Mouse (Mus musculus) CH12.LX (cell line): ENCODE measurements around the gene Sox2. TPM values are rescaled to one million over a fixed set of nuclear protein-coding genes. Genes with fewer than 3 reads are reported as not detected.

Experiments used
- DNase-seq: peaks from one replicate; pipeline ENCODE4 v3.0.0-alpha.2; 2013; ENCODE audit errors: extremely low read depth
- H3K27ac ChIP-seq: 2 replicates; pipeline ENCODE4 v1.5.1; 2012; ENCODE audit warnings: low read depth, mild to moderate bottlenecking, control low read depth, moderate library complexity; ENCODE audit not compliant: insufficient read depth
- H3K27me3 ChIP-seq: replicated peaks from 2 replicates; pipeline ENCODE3; 2012; ENCODE audit warnings: inconsistent platforms
- H3K36me3 ChIP-seq, 2 experiments: replicated peaks in 1 of 2; 2 replicates each; pipeline versions ENCODE3 to v1.6.1; 2012; ENCODE audit warnings: inconsistent platforms in 1 of 2, low read length in 1 of 2, mild to moderate bottlenecking in 1 of 2, mixed read lengths in 1 of 2, moderate library complexity in 1 of 2; ENCODE audit not compliant: control insufficient read depth in 1 of 2, insufficient read depth in 1 of 2
- H3K4me1 ChIP-seq, 2 experiments: 2 replicates each; pipeline ENCODE4 v1.6.1; 2012; ENCODE audit warnings: inconsistent platforms in 1 of 2, moderate library complexity in 1 of 2; ENCODE audit not compliant: insufficient read depth in 2 of 2, control insufficient read depth in 1 of 2
- H3K4me2 ChIP-seq: 2 replicates; pipeline ENCODE4 v1.6.1; 2012; ENCODE audit warnings: low read depth, mild to moderate bottlenecking, control low read depth; ENCODE audit not compliant: poor library complexity, insufficient read depth, severe bottlenecking
- H3K4me3 ChIP-seq, 3 experiments: fragments of 150-350 bp in 1 of 3; sonication (generic) in 1 of 3; replicated peaks in 1 of 3; 2 replicates each; pipeline versions ENCODE3 to v1.5.1; 2011 to 2012; ENCODE audit warnings: low read depth in 2 of 3, low read length in 2 of 3, mild to moderate bottlenecking in 2 of 3, moderate library complexity in 2 of 3, control low read depth in 1 of 3, improper control_type of control experiment in 1 of 3, inconsistent platforms in 1 of 3, mixed read lengths in 1 of 3; ENCODE audit not compliant: poor library complexity in 1 of 3
- H3K79me2 ChIP-seq: replicated peaks from 2 replicates; pipeline ENCODE4 v1.6.1; 2012; ENCODE audit warnings: mild to moderate bottlenecking, moderate library complexity; ENCODE audit not compliant: control insufficient read depth, poor library complexity, insufficient read depth, severe bottlenecking; ENCODE audit errors: extremely low read depth
- H3K9ac ChIP-seq: 2 replicates; pipeline ENCODE4 v1.6.1; 2012; ENCODE audit warnings: low read depth, mild to moderate bottlenecking, control low read depth, moderate library complexity; ENCODE audit not compliant: insufficient read depth
- H3K9me3 ChIP-seq: replicated peaks from 2 replicates; pipeline ENCODE3; 2012; ENCODE audit warnings: low read length, inconsistent platforms, mixed read lengths
- CHD1 ChIP-seq: IDR thresholded peaks from 2 replicates; pipeline ENCODE4 v1.6.1; 2012; ENCODE audit warnings: low read depth, low read length, improper control_type of control experiment, inconsistent platforms
- CHD2 ChIP-seq: IDR thresholded peaks from 2 replicates; pipeline ENCODE4 v1.6.1; 2011; ENCODE audit warnings: low read length, improper control_type of control experiment
- CTCF ChIP-seq, 2 experiments: IDR thresholded peaks in 1 of 2; conservative IDR thresholded peaks in 1 of 2; 2 replicates each; pipeline ENCODE4 v1.5.1; 2011 to 2012; ENCODE audit warnings: low read depth in 2 of 2, low read length in 2 of 2, improper control_type of control experiment in 1 of 2, inconsistent platforms in 1 of 2, mild to moderate bottlenecking in 1 of 2, moderate library complexity in 1 of 2
- EP300 ChIP-seq: IDR thresholded peaks from 2 replicates; pipeline ENCODE4 v1.6.1; 2011; ENCODE audit warnings: low read length, improper control_type of control experiment
- HCFC1 ChIP-seq: IDR thresholded peaks from 2 replicates; pipeline ENCODE4 v1.6.1; 2012; ENCODE audit warnings: low read depth, mild to moderate bottlenecking, inconsistent platforms, low read length, improper control_type of control experiment
- IRF4 ChIP-seq: IDR thresholded peaks from 2 replicates; pipeline ENCODE4 v1.6.1; 2014; ENCODE audit warnings: low read depth, mild to moderate bottlenecking, inconsistent platforms, low read length, improper control_type of control experiment
- JUND ChIP-seq: conservative IDR thresholded peaks from 2 replicates; pipeline ENCODE4 v1.6.1; 2011; ENCODE audit warnings: low read depth, low read length, improper control_type of control experiment
- KAT2A ChIP-seq: IDR thresholded peaks from 2 replicates; pipeline ENCODE4 v1.6.1; 2012; ENCODE audit warnings: low read length, improper control_type of control experiment, inconsistent platforms; ENCODE audit not compliant: insufficient replicate concordance
- MAFK ChIP-seq: IDR thresholded peaks from 2 replicates; pipeline ENCODE4 v1.6.1; 2011; ENCODE audit warnings: low read length, improper control_type of control experiment; ENCODE audit not compliant: insufficient replicate concordance
- MAX ChIP-seq: IDR thresholded peaks from 2 replicates; pipeline ENCODE4 v1.6.1; 2011; ENCODE audit warnings: low read length, improper control_type of control experiment
- MEF2A ChIP-seq: IDR thresholded peaks from 2 replicates; pipeline ENCODE4 v1.6.1; 2014; ENCODE audit warnings: low read depth, mild to moderate bottlenecking, inconsistent platforms, low read length, improper control_type of control experiment, borderline replicate concordance
- NELFE ChIP-seq: IDR thresholded peaks from 2 replicates; pipeline ENCODE4 v1.6.1; 2011; ENCODE audit warnings: low read depth, low read length, improper control_type of control experiment
- POLR2A ChIP-seq: IDR thresholded peaks from 2 replicates; pipeline ENCODE4 v1.6.1; 2011; ENCODE audit warnings: low read depth, mild to moderate bottlenecking, improper control_type of control experiment, low read length
- POLR2AphosphoS2 ChIP-seq: IDR thresholded peaks from 2 replicates; pipeline ENCODE4 v1.6.1; 2011; ENCODE audit warnings: low read depth, low read length, improper control_type of control experiment
- RAD21 ChIP-seq: IDR thresholded peaks from 2 replicates; pipeline ENCODE4 v1.6.1; 2011; ENCODE audit warnings: low read depth, mild to moderate bottlenecking, low read length, improper control_type of control experiment, moderate library complexity
- RCOR1 ChIP-seq: conservative IDR thresholded peaks from 2 replicates; pipeline ENCODE4 v1.6.1; 2012; ENCODE audit warnings: low read depth, mild to moderate bottlenecking, inconsistent platforms, low read length, improper control_type of control experiment
- SIN3A ChIP-seq: IDR thresholded peaks from 2 replicates; pipeline ENCODE4 v1.6.1; 2012; ENCODE audit warnings: low read length, improper control_type of control experiment, inconsistent platforms
- TBP ChIP-seq: conservative IDR thresholded peaks from 2 replicates; pipeline ENCODE4 v1.6.1; 2011; ENCODE audit warnings: low read depth, low read length, improper control_type of control experiment
- TCF12 ChIP-seq: IDR thresholded peaks from 2 replicates; pipeline ENCODE4 v1.6.1; 2014; ENCODE audit warnings: low read depth, mild to moderate bottlenecking, inconsistent platforms, low read length, improper control_type of control experiment
- UBTF ChIP-seq: IDR thresholded peaks from 2 replicates; pipeline ENCODE4 v1.6.1; 2012; ENCODE audit warnings: low read depth, mild to moderate bottlenecking, inconsistent platforms, low read length, improper control_type of control experiment, moderate library complexity
- ZKSCAN1 ChIP-seq: IDR thresholded peaks from 2 replicates; pipeline ENCODE4 v1.6.1; 2012; ENCODE audit warnings: low read depth, inconsistent platforms, low read length, improper control_type of control experiment, borderline replicate concordance
- dilution Hi-C: fragments of 300-500 bp; cut with MboI; formaldehyde crosslinking; loops from 2 replicates; pipeline ENCODE4 v1.14.3; 2020; ENCODE audit warnings: low sequenced_read_pairs; ENCODE audit not compliant: extremely low pct_unique_long_range_greater_than_20kb, extremely low pct_ligation_motif_present
- in situ Hi-C: fragments of 300-500 bp; cut with MboI; formaldehyde crosslinking; loops from 3 replicates; pipeline ENCODE4 v1.14.3; 2019; ENCODE audit warnings: low sequenced_read_pairs, low pct_ligation_motif_present, low pct_unique_long_range_greater_than_20kb, mixed read lengths
- polyA plus RNA-seq: library from polyadenylated mRNA; unstranded; fragments of >175 nt; gene quantifications from 2 replicates; pipeline ENCODE4 v1.2.1, GENCODE M21; 2012; ENCODE audit warnings: low read depth; ENCODE audit not compliant: insufficient read length
- total RNA-seq, 2 experiments: library from RNA; depleted of rRNA; stranded (reverse); fragments of 300-350 nt in 1 of 2; fragments of >200 nt in 1 of 2; gene quantifications; 2 replicates each; pipeline ENCODE4 v1.2.3; 2012 to 2014

The Sox2 gene
- total and polyA plus RNA-seq, 3 experiments = not detected

DNA sequence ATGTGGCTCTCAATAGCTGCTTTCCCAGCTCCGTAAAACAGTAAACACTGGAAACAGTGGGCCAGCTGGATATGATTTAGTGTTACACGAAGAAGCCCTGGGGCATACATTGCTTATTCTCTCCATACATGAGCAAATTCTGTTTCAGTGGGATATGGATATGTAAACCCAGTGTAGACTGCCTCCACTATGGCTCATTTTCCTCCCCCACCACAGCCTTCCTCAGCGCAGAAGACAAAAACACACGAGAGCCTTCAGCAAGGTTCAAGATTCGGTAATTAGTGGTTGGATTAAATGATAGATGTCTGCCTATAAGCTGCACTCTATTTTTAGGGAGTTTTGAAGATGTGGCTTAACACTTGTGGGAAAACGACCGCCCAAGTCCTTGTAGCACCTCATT is 36.1 kb upstream of the Sox2 start:
- H3K9me3 ChIP-seq = peaks cover 46% of the 10 kb centered on the region
- H3K27ac ChIP-seq = no peak overlapping the region
- H3K36me3 ChIP-seq = no peaks in the 10 kb centered on the region
- DNase-seq = no peak
- in situ Hi-C loops (no loop called here), dilution Hi-C loops (no loop called here)
- no peaks in the 10 kb centered on the region for H3K27me3 ChIP-seq
- no peak overlapping the region for H3K4me2 ChIP-seq
- TF ChIP-seq RCOR1 = no peak
- no peak for TF ChIP-seq MAFK
- TF ChIP-seq CHD2 = no peak
- TF ChIP-seq RAD21 = no peak
- no peak overlapping the region for H3K9ac ChIP-seq
- H3K4me1 ChIP-seq = no peaks in the 10 kb centered on the region
- no peaks in the 10 kb centered on the region for H3K79me2 ChIP-seq
- no peak overlapping the region for H3K4me3 ChIP-seq

DNA sequence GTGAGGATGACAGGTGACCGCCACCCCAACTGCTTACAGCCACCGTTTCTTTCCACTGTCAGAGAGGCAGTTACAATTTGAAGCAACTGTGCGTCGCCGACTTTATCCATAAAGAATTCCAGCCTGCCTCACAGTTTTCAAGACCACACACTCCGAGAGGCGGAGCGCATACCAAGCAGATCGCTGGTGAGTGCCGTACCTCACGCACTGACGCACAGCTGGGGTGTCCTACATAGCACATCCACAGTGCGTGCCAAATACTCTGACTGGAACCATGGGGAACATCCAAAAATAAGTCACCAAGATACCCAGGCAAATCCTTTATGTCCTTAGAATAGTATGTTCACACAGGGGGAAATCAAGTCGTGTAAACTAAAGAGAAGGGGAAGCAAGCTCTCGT is 34.7 kb upstream of the Sox2 start:
- Histone ChIP-seq H3K4me2 (no peak overlapping the region), H3K4me3 (no peak overlapping the region), H3K36me3 (no peaks in the 10 kb centered on the region), H3K9me3 (peaks cover 48% of the 10 kb centered on the region), H3K4me1 (no peaks in the 10 kb centered on the region), H3K79me2 (no peaks in the 10 kb centered on the region), H3K27me3 (no peaks in the 10 kb centered on the region), H3K9ac (no peak overlapping the region), H3K27ac (no peak overlapping the region)
- dilution Hi-C loops = no loop called here
- in situ Hi-C loops = no loop called here
- no peak for DNase-seq
- TF ChIP-seq EP300 = no peak

- no peak overlapping the region for H3K27ac ChIP-seq
- no peaks in the 10 kb centered on the region for H3K4me1 ChIP-seq
- dilution Hi-C loops = no loop called here
- in situ Hi-C loops = no loop called here
- no peak overlapping the region for H3K4me3 ChIP-seq
- H3K27me3 ChIP-seq = no peaks in the 10 kb centered on the region
- H3K79me2 ChIP-seq = no peaks in the 10 kb centered on the region
- H3K9ac ChIP-seq = no peak overlapping the region
- H3K4me2 ChIP-seq = no peak overlapping the region
- H3K9me3 ChIP-seq = peaks cover 52% of the 10 kb centered on the region
- TF ChIP-seq IRF4 (no peak), KAT2A (no peak), POLR2A (no peak), TBP (no peak), RAD21 (no peak), POLR2AphosphoS2 (no peak), RCOR1 (no peak), EP300 (no peak), TCF12 (no peak), HCFC1 (no peak), MAX (no peak), ZKSCAN1 (no peak), CHD1 (no peak), UBTF (no peak), CHD2 (no peak), MEF2A (no peak), JUND (no peak), NELFE (no peak), CTCF (conservative IDR thresholded peaks at IDR 0.05 in 1 of 2, IDR thresholded peaks at IDR 0.05 in 1 of 2; ENCODE audit: low read depth in 2 of 2, low read length in 2 of 2) (no peak), SIN3A (no peak)
- H3K36me3 ChIP-seq = no peaks in the 10 kb centered on the region
- no peak for DNase-seq
Observed at GRCm38 (mm10) chr3:34618934-34619333, 31.3 kb upstream of the Sox2 start.
